Mouse (Mus musculus): ENCODE results near the gene Prkaa2. TPM values are rescaled to one million over a fixed set of nuclear protein-coding genes. Genes with fewer than 3 reads are reported as not detected.

The Prkaa2 gene
- 10 to 100 TPM; 77.3 to 89.7 (median 87.0) TPM for total RNA-seq (2022)

DNA sequence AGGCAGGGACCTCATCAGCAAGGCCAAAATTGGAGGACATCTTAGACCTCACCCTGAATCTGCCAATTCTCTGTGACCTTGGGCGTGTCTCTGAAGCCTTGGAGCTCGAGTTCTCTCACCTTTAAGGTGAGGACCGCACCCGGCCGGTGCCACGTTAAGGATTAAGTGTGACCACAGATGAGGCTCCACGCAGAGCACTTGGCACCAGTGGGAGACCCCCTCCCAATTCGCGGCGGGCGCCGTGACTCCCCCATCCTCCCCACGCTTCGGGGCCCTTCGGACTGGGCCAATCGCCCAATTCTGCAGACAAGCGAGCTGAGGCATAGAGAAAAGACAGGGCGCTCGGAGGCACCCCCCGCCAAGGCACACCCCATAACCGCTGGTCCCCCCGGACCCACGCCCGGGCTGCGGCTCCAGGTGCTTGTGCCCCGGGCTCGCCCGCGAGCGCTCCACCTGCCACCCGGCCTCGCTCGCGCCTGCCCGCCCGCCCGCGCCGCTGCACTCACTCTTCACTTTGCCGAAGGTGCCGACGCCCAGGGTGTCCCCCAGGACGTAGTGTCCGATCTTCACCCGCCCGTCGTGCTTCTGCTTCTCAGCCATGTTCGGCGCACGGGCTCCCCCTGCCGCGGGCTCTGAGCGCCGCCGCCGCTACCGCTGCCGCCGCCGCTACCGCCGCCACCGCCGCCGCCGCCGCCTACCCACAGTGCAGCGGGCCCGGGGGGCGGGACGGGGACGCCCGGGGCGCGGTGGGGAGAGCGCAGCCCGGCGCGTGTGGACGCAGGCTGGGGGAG is at the start of gene Prkaa2:
Gene Prkaa2 (minus strand): TSS at position 692 of the 791 bp plus-strand sequence.
- peak; percentile 56 for DNase-seq (ENCODE audit: low spot score)

DNA sequence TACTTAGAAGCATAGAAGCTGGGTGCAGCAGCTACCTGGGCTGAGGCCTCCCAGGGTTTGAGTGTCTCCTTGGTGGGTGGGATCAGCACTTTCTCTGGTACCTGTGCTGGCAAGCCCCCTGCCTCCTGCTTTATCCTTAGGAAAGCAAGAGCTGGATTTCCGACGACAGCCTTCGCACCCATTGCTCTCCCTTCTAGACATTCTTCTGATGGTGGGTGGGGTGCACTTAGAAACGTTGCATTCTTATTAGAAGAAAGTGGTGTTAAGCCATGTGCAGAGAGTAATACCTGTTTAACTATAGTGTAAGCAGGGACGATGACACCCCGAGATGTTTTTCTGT is 49.8 kb upstream of the Prkaa2 start:
- no peak for DNase-seq (ENCODE audit: low spot score)

DNA sequence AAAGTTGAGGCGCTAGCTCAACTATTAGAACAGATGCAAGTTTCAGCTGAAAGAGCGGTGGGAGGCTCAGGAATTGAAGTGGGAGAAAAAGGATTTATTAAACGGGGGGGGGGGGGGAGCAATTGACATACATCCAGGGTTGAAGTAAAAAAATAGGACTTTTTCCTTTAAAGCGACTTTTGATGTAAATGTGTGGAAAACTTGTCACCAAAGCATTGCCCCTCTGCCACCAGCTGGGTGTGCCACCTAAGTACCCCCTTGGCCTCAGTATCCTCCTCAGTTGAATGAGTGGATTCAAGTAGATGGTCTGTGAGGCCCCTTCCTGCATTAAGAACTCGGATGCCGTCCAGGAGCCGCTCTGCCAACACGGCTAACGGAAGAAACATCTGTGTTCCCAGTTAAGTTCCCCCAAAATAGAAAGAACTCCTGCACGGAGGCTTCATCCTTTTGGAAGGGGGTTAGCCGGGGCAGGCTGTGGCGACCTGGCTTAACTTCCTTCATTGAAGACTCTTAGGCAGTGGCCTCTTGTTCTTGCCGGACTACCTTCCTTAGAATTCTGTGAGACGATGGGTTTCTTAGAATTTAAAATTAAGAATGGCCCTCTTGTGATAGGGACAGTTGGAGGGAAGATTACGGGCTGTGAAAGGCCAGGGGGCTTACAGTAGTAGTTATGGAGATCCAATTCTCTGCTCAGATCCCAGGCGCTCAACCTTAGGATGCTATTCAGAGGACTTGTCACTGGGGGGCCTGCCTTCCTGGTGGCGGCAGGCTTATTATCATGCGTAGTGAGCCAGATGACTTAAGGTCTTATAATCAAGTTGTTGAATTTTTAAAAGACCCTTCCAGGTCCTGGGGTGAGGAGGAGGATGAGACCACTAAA is 49.2 kb upstream of the Prkaa2 start:
- peak; percentile 56 for DNase-seq (ENCODE audit: low spot score)

DNA sequence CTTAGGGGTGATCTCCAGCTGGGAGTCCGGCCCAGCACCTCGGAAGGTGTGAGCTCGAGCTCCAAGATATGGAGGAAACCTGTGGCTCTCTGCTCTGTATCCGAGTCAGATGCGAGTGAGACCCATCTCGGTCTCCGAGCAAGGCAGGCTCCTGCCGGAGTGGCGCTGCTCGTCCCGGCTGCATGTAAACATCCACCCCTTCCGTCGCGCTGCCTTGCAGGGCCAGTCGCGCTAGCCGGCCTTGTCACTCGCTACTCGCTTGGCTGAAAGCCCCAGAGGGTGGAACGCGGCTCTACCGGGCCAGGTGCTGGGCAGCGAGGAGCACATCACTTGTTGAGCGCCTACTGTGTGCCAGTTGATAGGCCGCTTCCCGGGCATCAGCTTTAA is 48.5 kb upstream of the Prkaa2 start:
- DNase-seq (ENCODE audit: low spot score): peak; percentile 75

DNA sequence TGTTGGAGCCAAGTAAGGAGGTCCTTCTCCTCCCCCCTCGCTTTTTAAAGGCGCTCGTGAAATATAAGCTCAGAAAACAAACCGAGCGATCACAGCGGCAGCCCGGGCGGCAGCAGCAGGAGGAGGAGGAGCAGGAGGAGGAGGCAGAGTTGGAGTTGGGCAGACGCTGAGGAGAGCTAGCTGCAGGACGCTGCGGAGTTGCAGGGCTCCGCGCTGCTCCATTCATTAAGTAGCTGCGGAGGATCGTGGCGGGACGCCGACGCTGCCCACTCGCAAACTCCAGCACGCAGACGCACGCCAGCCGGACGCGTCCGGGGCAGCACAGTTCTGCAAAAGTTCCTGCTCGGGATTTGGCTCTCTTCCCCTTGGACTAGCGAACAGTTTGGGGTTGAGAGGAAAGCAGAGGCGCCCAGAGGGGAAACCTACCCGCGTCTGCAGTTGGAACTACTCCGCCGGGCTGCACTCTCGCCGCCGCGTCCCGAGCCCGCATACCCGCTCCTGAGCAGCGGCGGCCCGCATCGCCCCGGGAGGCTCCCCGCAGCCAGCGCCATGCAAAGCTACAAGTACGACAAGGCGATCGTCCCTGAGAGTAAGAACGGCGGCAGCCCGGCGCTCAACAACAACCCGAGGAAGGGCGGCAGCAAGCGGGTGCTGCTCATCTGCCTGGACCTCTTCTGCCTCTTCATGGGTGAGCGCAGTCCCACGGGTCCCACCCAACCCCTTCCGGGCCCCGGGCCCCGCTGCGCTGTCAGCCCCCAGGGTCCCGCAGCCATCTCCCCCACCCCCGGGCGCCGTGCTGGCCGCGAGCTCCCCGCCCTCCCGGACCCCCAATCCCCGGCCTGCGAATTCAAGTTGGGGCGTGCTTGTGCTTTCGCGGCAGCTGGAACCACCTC is 47.8 kb upstream of the Prkaa2 start, which contains the start of gene Plpp3:
Gene Plpp3 (plus strand): TSS at position 72 of the 893 bp plus-strand sequence.
- peak; percentile 92 for DNase-seq (ENCODE audit: low spot score)

DNA sequence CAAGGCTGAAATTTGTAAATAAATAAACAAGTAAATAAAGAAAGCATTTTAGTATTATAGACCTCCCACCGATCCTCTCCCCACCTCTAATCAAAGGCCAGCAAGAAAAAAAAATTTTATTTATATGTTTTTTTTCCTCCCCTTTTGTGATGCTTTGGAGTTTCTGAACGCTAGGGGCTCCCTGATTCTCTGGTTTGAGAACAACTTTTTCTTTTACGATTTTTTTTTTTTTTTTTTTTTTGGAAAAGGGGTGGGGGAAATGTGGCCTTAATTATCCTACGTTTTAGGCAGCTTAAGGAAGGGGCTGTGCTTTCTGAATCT is 47.2 kb upstream of the Prkaa2 start:
- DNase-seq (ENCODE audit: low spot score): no peak

DNA sequence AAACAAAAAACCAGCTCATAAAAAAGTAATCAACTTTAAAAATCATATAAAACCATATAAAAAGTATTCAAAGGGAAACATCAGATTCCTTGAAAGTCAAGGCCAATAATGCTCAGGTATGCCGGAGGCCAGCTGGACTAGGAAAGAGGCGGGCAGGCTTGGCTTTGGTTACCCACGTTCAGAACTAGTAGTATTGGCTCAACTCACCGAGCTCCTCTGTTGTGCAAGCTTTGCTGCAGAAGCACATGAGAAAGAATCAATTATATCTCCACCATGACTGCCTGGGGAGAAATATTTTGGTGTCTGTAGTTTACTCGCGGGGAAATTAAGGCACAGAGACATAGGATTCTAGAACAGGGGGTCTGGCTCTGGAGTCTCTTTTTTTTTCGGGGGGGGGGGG is 46.6 kb upstream of the Prkaa2 start:
- DNase-seq (ENCODE audit: low spot score): no peak

DNA sequence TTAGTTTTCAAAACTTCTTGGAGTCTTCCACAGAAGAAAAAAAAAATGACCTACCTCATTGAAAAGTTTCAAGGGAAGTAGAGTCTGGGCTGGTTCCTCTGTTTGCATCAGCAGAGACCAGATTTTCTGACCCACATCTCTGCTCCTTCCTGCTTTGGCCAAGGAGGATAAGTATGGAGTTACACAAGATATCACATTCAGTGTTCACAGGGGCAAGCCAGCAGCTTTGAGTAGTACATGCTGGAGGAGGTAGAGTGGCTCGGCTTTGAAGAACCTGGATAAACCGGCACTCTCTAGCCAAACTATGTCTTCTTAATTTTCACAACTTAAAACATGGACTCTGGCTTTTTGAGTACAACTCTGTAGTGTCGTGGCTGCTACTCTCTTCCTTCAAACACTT is 43.5 kb upstream of the Prkaa2 start:
- no peak for DNase-seq (ENCODE audit: low spot score)

DNA sequence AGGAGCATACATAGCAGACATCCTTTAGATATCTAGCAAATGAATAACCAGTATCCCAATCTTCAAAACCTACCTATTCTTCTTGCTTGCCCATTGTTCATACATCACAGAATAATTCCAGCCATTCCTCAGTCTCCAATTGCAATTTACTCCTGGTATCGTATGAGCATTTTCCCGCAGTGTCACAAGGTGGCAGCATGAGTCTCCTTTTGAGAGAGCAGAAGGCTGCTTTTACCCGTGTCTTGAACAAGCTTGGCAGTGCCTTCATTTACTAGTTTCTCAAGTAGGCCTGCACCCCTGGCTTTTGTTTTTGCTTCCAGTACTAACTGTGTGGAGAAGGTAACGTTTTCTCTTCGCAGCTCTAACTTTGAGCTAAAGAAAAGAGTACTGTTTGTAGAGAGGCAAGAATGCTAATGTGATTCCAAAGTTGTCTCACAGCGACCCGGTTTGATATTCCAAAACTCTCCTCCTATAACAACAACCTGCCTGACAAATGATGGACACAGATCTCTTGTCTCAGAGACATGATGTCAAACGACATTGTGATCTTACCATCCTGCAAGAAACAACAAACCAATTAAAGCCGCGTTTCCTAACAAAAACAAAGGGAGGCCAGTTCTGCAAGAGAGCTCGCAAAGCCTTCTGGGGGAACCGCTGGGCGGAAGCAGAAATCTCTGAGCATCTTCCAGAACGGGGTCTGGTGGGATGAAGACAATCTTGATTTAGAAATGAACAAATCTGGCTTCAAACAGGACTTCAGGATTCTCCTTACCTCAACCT is 42.4 kb upstream of the Prkaa2 start:
- DNase-seq (ENCODE audit: low spot score): peak; percentile 83

DNA sequence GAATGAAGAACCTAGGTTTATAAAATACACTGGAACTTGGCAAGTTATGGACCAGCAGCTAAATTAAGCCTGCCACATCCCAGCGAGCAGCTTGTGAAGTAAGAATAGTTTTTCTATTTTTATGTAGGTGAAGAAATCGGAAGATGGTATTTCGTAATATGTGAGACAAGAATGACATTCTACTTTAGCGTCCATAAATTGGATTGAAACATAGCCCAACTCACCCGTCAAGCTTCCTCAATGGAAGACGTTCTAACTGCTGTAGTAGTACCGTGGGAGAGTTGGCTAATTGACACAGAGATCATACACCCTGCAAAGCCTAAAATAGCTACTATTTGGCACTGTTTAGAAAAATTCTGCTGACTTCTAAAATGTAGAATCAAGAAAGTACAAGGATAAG is 39.8 kb upstream of the Prkaa2 start:
- no peak for DNase-seq (ENCODE audit: low spot score)

DNA sequence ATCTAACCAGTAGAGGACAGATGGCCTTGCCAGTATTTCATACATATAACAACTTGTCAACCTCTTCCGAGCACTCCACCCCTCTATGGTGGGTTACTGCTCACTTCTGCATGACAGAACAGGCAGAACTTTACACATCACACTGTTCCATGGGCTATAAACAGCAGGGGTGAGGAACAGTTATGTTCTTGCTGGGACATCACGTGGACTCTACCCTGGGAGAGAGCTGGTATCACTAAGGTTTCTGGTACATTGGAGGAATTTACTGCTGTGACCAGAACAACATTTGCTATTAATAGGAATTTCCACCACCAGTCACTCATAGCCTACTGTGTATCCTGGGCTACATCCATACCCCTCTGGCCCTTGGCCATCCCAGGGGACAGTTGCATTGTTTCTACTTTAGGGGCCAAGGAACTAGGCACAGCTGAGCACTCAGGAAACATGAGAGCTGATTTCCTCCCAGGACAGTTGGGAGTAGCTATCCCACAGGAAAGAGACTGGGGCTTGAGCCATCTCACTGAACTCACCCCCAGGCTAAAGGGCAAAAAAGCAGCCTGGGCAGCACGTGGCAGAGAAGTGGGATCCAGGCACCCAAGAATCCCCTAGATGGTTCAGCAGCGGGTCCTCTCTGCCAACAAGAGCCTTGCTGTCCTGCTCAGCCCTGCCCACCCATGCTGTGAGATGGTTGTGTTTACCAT is 23.8 kb upstream of the Prkaa2 start:
- DNase-seq (ENCODE audit: low spot score): no peak

DNA sequence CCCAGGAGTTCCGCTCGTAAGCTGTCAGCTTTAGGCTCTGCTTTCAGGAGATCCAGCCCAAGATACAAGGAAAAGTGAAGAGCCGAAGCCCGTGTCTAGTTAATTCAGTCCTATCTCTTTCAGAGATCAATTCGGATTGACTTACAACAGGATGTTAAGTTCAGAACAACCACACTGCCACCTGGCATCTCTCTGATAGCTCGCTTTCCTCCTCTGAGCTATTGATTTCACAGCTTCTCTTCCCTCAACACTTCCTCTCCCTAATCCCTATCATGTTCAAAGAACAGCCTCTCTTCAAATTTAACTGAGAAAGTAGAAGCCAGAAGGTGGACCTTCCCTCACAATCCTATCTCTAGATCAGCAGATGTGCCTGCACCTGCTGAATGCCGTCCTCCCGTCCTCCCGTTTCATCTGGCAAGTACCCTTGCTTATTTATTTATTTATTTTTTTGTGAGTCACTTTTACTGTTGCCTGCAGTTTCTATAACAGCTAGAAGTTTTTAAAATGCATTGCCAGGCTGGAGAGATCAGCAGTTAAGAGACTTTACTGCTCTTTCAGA is 22.1 kb upstream of the Prkaa2 start:
- no peak for DNase-seq (ENCODE audit: low spot score)

DNA sequence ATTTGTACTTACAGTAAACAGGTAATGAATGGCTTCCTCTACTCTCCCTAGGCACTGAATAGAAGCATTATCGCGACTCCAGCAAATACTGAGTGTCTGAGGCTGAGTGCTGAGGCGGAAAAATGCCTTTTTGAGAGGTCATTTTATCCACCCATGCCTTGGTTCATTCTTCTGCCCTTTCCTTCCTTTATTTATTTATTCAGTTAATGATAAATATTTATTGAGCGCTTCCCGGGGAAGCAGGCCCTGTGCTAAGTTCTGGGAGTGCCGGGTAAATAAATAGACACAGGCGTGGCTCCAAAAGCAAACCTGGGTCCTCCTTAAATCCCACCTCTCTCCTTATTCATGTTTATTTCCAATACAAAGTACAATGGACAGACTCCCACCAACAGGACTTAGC is 19.5 kb upstream of the Prkaa2 start:
- no peak for DNase-seq (ENCODE audit: low spot score)

DNA sequence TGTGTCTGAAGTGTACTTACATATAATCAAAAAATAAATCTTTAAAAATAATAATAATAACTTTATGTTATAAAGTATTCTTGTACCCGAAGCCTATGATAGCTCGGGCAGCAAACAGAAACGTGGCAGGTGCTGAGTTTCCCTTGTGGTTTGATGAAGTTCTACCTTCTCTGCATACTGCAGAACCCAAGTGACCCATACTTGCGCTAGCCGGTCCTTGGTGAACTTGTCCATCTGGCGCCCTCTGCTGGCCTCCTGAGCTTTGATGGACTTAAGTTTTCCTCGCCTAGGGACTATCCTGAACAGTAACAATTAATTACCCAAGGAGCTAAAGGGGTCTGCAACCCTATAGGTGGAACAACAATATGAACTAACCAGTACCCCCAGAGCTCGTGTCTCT is 12.7 kb upstream of the Prkaa2 start:
- DNase-seq (ENCODE audit: low spot score): peak; percentile 63

DNA sequence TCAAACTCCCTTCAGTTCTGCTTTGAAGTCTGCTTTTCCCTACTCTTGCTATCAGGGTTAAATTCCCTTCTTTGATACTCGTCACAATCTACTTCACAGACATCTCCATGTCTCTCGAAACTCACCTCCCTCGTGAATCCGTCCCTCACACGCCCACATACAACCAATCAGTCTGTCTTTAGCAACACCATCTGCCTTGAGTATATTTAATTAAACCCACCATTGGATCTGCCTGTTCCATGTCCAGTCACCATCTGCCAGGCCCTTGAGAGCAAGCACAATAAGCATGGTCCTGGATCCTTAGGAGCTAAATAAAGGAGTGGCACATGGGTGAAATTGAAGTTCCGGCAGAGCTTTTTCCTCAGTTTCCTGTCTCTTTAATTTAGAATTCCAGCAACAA is 11.4 kb upstream of the Prkaa2 start:
- DNase-seq (ENCODE audit: low spot score): no peak

DNA sequence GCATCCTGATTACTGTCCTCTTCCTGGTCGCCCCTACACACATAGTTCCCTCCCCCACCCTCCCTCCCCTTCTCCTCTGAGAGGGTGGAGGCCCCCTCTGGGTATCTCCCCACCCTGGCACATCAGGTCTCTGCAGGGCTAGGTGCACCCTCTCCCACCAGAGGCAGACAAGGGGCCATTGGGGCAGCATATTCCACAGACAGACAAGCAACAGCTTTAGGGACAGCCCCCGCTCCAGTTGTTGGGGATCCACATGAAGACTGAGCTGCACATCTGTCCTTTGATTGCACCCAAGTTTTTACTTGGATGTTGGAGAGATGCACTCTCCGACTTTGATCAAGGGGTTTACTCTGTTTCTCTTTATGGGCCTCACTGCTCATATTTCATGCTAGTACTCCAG is 3.8 kb upstream of the Prkaa2 start:
- DNase-seq (ENCODE audit: low spot score): no peak

DNA sequence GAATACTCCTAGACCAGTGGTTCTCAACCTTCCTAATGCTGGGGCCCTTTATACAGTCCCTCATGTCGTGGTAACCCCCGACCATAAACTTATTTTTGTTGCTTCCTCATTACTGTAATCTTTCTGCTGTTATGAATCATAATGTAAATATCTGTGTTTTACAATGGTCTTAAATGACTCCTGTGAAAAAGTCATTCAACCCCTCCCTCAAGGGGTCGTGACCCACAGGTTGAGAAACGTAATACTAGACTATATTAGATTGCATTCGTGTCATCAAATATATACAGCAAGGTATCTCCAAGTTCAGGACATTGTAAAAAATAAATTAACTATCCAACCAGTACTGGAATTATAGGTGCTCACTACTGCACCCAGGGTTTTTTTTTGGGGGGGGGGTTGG is 3.4 kb upstream of the Prkaa2 start:
- DNase-seq (ENCODE audit: low spot score): no peak

DNA sequence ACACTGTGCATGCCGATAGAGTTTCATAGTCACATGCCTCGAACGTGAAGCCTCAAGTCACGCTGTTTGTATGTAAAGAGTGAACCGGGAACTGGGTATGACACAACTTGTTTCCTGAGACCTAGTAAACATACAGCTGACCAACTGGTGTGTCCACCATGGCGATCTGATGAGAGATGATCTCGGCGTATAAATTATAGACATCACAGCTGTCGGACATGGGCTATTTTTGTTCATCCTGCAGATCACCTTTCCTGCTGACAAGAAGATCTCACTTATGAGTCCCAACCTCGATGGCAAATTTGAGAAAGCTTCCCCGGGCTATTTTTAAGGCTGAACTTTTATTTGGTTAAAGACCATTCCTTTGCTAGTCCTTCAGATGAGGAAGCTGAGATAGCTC is 2.1 kb upstream of the Prkaa2 start:
- DNase-seq (ENCODE audit: low spot score): no peak

DNA sequence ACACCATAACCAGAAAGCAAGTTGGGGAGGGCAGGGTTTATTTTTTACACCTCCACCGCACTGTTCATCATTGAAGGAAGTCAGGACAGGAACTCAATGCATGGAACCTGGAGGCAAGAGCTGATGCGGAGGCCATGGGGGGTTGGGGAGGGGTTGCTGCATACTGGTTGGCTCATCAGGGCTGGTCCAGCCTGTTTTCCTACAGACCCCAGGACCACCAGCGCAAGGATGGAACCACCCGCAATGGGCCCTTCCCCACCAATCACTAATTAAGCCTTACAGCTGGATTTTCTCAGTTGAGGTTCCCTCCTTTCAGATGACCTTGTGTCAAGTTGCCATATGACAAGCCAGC is 970 bp upstream of the Prkaa2 start:
- no peak for DNase-seq (ENCODE audit: low spot score)

DNA sequence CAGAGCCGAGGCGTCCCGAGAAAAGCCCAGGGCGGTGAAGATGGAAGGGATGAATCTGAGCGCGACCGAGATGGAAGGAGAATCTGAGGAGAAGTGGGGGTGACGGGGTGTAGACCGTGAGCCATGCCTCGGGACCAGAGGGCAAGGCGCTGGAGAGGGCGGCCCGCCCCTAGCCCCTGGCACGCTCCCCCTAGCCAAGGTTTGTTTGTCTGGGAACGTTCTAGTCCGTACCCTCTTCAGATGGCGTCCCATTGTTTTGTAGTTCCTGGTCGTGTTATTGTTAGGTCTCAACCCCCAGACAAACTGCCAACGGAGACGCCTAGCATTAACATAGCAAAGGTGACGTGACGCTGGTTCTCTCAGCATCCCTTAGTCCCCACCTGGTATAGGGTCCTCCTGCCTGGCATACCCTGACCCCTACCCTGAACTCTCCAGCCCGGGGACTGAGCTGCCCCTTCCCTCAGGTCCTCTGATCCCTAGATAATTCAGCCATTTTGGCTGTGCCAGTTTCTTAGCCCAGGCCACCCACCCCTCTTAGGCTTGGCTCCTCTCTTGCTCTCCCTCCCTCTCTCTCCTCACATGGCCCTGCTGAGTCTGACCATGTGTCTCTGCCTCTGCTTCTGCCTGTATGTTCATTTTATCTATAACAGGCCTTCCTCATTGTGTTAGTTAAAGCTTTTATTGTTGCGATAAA is 447 bp upstream of the Prkaa2 start:
- DNase-seq (ENCODE audit: low spot score): no peak
